Mouse (Mus musculus) neural tube, embryonic 13.5 days (tissue): ENCODE results near the gene Arl4a. TPM values are rescaled to one million over a fixed set of nuclear protein-coding genes. Genes with fewer than 3 reads are reported as not detected.

Experiments used
- polyA plus RNA-seq: library from polyadenylated mRNA; unstranded; fragments of >200 nt; fragmentation: Nextera tagmentation; extraction: Ambion mirVana; gene quantifications from 2 replicates; pipeline ENCODE4 v1.2.1, GENCODE M21; 2015

The Arl4a gene
- polyA plus RNA-seq, 1 experiment from 2014 or later, result 155 TPM

Other genes starting within 250 kb of the Arl4a start
- gene Scin, start 96.2 kb upstream of the Arl4a start, polyA plus RNA-seq, result 0.59 and 0.94 TPM in 2 replicates
- gene Lsmem1, start 161.5 kb upstream of the Arl4a start, polyA plus RNA-seq, result 0.15 TPM in 1 of 2 replicates, not detected in the other
- gene Ifrd1, start 210.5 kb upstream of the Arl4a start, polyA plus RNA-seq, result 153 and 166 TPM in 2 replicates